Mouse (Mus musculus) macrophage (primary cell): ENCODE results near the gene Arel1. TPM values are rescaled to one million over a fixed set of nuclear protein-coding genes. Genes with fewer than 3 reads are reported as not detected.

ENCODE experiments used
- H3K27ac ChIP-seq: fragments of 350-480 bp; formaldehyde crosslinking; 2 replicates; pipeline ENCODE4 v1.9.0; 2021
- H3K36me3 ChIP-seq: fragments of 350-480 bp; formaldehyde crosslinking; 2 replicates; pipeline ENCODE4 v1.9.0; 2021; ENCODE audit errors: inconsistent target
- H3K4me3 ChIP-seq: fragments of 350-480 bp; formaldehyde crosslinking; 2 replicates; pipeline ENCODE4 v1.9.0; 2021; ENCODE audit errors: inconsistent target
- H3K79me2 ChIP-seq: fragments of 350-480 bp; formaldehyde crosslinking; 2 replicates; pipeline ENCODE4 v1.9.0; 2021; ENCODE audit errors: inconsistent target
- WGBS: methylation state at CpG from one replicate; pipeline ENCODE4 v1.1.7; 2026; ENCODE audit warnings: inconsistent platforms; ENCODE audit not compliant: missing documents; 5-methylcytosine and 5-hydroxymethylcytosine counted together
- polyA plus RNA-seq: library from polyadenylated mRNA; stranded (reverse); fragments of 250-400 nt; gene quantifications from 3 replicates; pipeline ENCODE4 v1.2.4, GENCODE M21; 2018; ENCODE audit warnings: inconsistent platforms

Gene Arel1
- polyA plus RNA-seq, 1 experiment from 2014 or later, result 27.2 TPM

- WGBS, result 0% methylated on average over 3 of the region's 3 CpGs
- Histone ChIP-seq H3K4me3 (no peak overlapping the region), H3K27ac (no peak overlapping the region), H3K36me3 (no peaks in the 10 kb centered on the region), H3K79me2 (no peaks in the 10 kb centered on the region)
These were observed 97.3 kb downstream of the Arel1 start for GRCm38 (mm10) chr12:84873434-84873833.

- no peak overlapping the region for H3K27ac ChIP-seq
- 89% methylated on average over 2 of the region's 2 CpGs for WGBS
- H3K4me3 ChIP-seq, result no peak overlapping the region
- H3K79me2 ChIP-seq, result no peaks in the 10 kb centered on the region
- H3K36me3 ChIP-seq, result no peaks in the 10 kb centered on the region
These were observed 98.4 kb downstream of the Arel1 start for GRCm38 (mm10) chr12:84872310-84872709.

Other genes with a start within 250 kb of the Arel1 start
- 718 to 992 TPM (median 879 TPM) in 3 replicates for gene Npc2, start 197.7 kb downstream of the Arel1 start, polyA plus RNA-seq
- 46.5 to 60.7 TPM (median 56.0 TPM) in 3 replicates for gene Isca2, start 197.6 kb downstream of the Arel1 start, polyA plus RNA-seq
- gene Ltbp2, start 94.4 kb downstream of the Arel1 start, polyA plus RNA-seq, result 0.07 to 0.25 TPM (median 0.21 TPM) in 3 replicates
- 65.9 to 92.0 TPM (median 76.0 TPM) in 3 replicates for gene Fcf1, start within 50 bp of the Arel1 start, polyA plus RNA-seq
- 23.7 to 43.8 TPM (median 27.2 TPM) in 3 replicates for gene Ylpm1, start 25.4 kb upstream of the Arel1 start, polyA plus RNA-seq
- 0.88 to 1.8 TPM (median 1.3 TPM) in 3 replicates for gene Prox2, start 139.9 kb upstream of the Arel1 start, polyA plus RNA-seq
- 71.4 to 90.3 TPM (median 80.1 TPM) in 3 replicates for gene Dlst, start 139.9 kb upstream of the Arel1 start, polyA plus RNA-seq
- not detected in 3 replicates for gene Rps6kl1, start 180.4 kb upstream of the Arel1 start, polyA plus RNA-seq
- gene Pgf, start 206.9 kb upstream of the Arel1 start, polyA plus RNA-seq, result 0.11 to 0.37 TPM (median 0.35 TPM) in 3 replicates
- gene Eif2b2, start 248.6 kb upstream of the Arel1 start, polyA plus RNA-seq, result 52.7 to 95.7 TPM (median 56.1 TPM) in 3 replicates